Mouse (Mus musculus): Measurements from ENCODE around the gene Folr1.

Gene Folr1

DNA sequence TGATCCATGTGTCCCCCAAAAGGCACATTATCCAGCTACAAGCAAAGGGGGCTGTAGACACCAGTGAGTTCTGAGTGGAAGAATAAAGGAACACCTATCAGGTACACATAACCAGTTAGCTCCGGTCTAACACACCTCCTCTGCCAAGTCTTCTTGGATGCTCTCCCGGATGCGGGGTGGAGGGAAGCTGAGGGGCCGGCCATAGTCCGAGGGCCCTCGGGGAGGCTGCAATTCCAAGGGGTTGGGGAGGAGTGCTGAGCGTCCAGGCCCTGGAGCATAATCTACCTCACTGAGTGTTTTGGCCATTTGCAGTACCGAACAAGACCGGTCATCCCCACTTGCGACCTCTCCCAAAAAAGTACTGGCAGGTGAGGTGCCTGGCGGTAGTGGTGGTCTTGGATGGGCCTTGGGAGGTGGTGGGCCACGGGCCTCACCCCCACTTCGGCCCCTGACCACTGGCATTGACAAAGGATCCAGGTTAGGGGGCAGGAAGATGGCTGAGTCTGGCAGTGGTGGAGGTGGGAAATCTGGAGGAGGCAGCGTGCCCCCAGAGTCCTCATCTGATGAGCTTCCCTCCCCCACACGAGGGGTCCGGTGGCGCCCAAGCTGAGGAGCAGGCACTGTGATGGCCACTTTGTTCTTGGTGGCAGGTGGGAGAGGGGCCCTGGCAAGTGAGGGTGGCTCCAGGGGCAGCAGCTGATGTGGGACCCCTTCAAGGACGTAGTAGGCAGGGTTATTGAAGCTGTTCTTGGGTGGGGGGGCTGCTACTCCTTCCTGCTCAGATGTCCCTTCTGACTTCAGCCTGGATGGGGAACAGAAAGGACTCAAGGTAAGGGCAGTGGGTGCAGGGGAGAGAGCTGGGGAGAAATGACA, 46.6 kb downstream of the Folr1 start:
- no peak for DNase-seq

DNA sequence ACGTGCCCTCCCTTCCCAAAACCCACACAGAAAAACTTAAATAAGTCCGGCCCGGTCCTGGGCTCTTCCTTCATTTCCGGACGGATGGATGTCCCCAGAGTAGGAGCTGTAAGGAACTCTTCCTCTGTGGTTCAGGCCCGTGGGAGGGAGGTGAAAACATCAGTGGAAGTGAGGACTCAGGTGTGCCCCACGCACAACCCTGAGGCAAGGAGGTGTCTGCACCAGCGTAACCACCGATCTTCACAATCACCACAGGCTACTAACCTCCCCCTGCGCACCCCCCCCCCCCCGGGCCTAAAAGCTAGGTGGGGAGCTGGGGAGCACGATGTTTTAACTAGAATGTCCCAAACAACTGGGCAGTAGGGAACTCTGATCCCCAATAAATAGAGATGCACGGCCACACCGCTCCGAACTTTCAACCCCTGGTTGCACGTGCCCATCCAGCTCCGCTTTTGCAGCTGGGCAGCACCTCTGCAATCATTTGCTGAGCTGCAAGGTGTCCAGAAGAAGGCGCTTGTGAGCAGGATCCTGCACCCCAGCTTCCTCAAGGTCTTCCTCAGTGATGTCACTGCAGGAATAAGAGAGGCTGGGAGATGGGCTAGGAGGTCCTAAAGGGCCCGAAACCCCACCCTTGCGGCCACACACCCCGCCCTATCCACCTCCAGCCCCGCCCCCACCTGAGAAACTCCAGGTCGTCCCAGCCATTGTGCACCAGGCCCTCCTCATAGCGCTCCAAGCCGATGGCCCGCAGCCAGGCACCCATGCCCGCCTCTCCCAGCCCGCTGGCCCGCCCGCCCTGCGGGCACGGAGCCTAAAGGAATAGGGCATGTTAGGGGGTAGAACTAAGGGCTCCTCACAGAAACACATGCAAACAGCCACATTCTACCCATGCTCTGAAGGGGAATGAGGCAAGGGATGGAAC, 47.5 kb downstream of the Folr1 start:
- DNase-seq = no peak

DNA sequence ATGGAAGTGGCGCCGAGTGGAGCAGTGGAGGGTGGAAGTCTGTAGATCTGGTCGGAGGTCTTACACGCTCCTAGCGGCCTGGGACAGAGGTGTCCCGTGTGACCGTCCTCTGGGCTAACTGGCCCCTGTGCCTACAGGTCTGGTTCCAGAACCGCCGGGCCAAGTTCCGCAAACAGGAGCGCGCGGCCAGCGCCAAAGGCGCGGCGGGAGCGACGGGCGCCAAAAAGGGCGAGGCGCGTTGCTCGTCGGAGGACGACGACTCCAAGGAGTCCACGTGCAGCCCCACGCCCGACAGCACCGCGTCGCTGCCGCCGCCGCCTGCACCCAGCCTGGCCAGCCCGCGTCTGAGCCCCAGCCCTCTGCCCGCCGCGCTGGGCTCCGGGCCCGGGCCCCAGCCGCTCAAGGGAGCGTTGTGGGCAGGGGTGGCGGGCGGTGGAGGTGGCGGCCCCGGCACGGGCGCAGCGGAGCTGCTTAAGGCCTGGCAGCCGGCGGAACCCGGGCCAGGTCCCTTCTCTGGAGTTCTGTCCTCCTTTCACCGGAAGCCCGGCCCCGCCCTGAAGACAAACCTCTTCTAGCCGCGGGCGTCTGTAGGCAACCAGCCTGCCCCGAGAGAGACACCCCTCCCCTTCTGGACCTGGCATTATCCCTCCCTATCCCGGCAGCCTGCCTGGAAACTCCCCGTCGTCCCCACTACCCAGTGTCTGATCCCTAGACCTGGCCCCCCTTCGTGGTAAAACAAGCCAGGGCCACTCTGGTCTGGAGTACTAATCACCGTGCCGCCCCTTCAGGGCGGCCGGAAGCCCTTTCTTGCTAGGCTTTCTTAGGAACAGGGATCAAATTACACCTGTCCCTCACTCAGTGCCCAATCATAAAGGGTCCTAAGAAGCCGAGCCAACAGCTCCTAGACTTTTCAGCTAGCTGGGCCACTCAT, 48.8 kb downstream of the Folr1 start:
- no peak for DNase-seq

GRCm38 (mm10) chr7:101820295-101821030, 50.1 kb downstream of the Folr1 start:
- DNase-seq = no peak

DNA sequence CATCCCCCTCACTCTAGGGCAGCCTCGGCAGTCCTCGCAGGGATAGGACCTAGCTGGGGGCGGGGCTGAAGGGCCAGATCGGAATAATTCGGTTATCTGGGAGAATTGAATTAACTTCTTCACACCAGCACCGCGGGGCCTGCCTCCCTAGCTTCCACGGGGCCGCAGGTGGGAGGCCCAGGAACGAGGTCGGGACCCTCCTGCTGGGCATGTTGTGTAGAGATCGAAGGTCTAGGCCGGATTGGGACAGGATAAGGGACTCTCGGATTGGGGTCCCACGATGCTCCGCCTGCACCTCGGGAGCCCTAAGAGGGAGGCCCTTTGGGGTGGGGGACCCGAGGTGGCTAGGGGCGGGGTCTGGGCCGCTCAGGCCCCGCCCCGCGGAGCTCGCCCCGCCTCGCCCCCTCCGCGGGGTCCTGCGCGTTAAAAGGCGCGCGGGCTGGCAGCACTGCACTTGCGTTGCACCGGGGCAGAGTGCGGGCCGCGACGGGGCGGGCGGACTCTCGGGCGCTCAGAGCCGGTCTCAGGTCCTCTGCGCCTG, 52.7 kb downstream of the Folr1 start, which contains the start of gene Phox2a:
Phox2a (plus strand) TSS at position 453 of the 541 bp plus-strand sequence.
- DNase-seq = no peak
